ENCODE assay signal across 23 mouse cellular contexts in the genomic region with DNA sequence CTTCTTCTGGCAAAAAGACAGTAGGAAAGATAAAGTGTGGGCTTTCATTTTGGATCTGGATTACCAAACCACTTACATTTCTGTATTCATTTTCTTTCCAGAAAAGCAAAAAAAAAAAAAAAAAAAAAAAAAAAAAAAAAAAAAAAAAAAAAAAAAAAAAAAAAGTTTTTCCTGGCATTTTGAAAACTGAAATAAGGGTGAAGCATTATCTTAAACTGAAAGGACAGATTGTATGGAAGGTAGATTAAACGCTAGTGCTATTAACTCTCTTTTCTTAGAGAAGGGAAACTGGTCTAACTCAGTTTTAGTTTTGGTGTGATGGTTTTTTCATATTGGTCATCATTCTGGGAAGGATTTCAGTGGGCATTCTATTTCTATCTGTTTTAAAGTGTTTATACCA. TPM values are rescaled to one million over a fixed set of nuclear protein-coding genes. Genes with fewer than 3 reads are reported as not detected.
"Had no signal": no experiment of that assay in that cellular context is flagged by ENCODE, and none has a peak within 500 bp of the region (broad histone marks: within the 10 kb centered on the region; RNA-seq: fewer than 3 reads in every experiment).

No protein-coding gene starts in this region.

- H3K4me3 ChIP-seq: neural tube, embryonic 15.5 days; stomach, embryonic 15.5 days had no signal

- H3K9me3 ChIP-seq: neural tube, embryonic 15.5 days; stomach, embryonic 15.5 days had no signal

- H3K4me2 ChIP-seq: neural tube, embryonic 15.5 days; stomach, embryonic 15.5 days had no signal

- H3K36me3 ChIP-seq: neural tube, embryonic 15.5 days; stomach, embryonic 15.5 days had no signal

- H3K27ac ChIP-seq: stomach, embryonic 15.5 days; stomach, postnatal 0 days had no signal

- DNase-seq: retina, postnatal 1 day; right cerebral cortex, adult 18-20 months; right cerebral cortex, postnatal 14 days; right cerebral cortex, postnatal 25 days; right cerebral cortex, postnatal 4 days; spleen, adult 18-20 months; thymus, adult 18-20 months; thymus, adult 2 months; thymus, postnatal 14 days; thymus, postnatal 25 days; thymus, postnatal 36 days; thymus, postnatal 4 days had no signal

- H3K9ac ChIP-seq: neural tube, embryonic 15.5 days; stomach, embryonic 15.5 days had no signal

RNA-seq across cellular contexts. Expression of a gene that starts 1.6 kb away (rescaled TPM):
- total RNA-seq: neutrophil, adult 5-6 weeks had no signal
- polyA plus RNA-seq: small intestine, adult 2 months; spleen, adult 2 months; stomach, embryonic 14.5 days; stomach, embryonic 15.5 days; stomach, embryonic 16.5 days; stomach, postnatal 0 days; testis, adult 2 months; thymus, adult 2 months; thymus, postnatal 0 days; urinary bladder, adult 2 months had no signal

RNA-seq across cellular contexts. Expression of a gene that starts 16.8 kb away (rescaled TPM):
- total RNA-seq: neutrophil, adult 5-6 weeks had no signal
- polyA plus RNA-seq: small intestine, adult 2 months; spleen, adult 2 months; stomach, embryonic 14.5 days; stomach, embryonic 15.5 days; stomach, embryonic 16.5 days; stomach, postnatal 0 days; thymus, adult 2 months; thymus, postnatal 0 days had no signal

RNA-seq across cellular contexts. Expression of a gene that starts 26.5 kb away (rescaled TPM):
- total RNA-seq: neutrophil, adult 5-6 weeks had no signal
- polyA plus RNA-seq: small intestine, adult 2 months; spleen, adult 2 months; stomach, embryonic 14.5 days; stomach, embryonic 15.5 days; stomach, embryonic 16.5 days; stomach, postnatal 0 days; thymus, adult 2 months; thymus, postnatal 0 days; urinary bladder, adult 2 months had no signal

RNA-seq across cellular contexts. Expression of a gene that starts 41.1 kb away (rescaled TPM):
- total RNA-seq: neutrophil, adult 5-6 weeks had no signal
- polyA plus RNA-seq: small intestine, adult 2 months; spleen, adult 2 months; stomach, embryonic 14.5 days; stomach, embryonic 15.5 days; stomach, embryonic 16.5 days; stomach, postnatal 0 days; testis, adult 2 months; thymus, adult 2 months; thymus, postnatal 0 days; urinary bladder, adult 2 months had no signal
